Mouse (Mus musculus): ENCODE data around the gene Cplx2. TPM values are rescaled to one million over a fixed set of nuclear protein-coding genes. Genes with fewer than 3 reads are reported as not detected.

The Cplx2 gene
- polyA plus RNA-seq, 1 experiment from 2014 or later = 4.0 TPM

GRCm38 (mm10) chr13:54357420-54357819, 13.7 kb upstream of the Cplx2 start:
- H3K27ac ChIP-seq (ENCODE audit: low read length) = no peak overlapping the region
- H3K27me3 ChIP-seq (ENCODE audit: control insufficient read depth, insufficient read depth, low read length) = no peaks in the 10 kb centered on the region
- H3K36me3 ChIP-seq (ENCODE audit: control insufficient read depth, insufficient read depth, low read length) = no peaks in the 10 kb centered on the region
- no peaks in the 10 kb centered on the region for H3K4me1 ChIP-seq (ENCODE audit: control insufficient read depth, insufficient read depth, low read length)
- ATAC-seq (ENCODE audit: insufficient read depth, low FRiP score) = no peak
- no peak overlapping the region for H3K4me3 ChIP-seq (replicated peaks; ENCODE audit: low read length)
- H3K4me2 ChIP-seq (ENCODE audit: low read depth, low read length) = no peak overlapping the region
- 50% methylated on average over 4 of the region's 4 CpGs for WGBS
- H3K9ac ChIP-seq (ENCODE audit: low read length) = no peak overlapping the region
- no peaks in the 10 kb centered on the region for H3K9me3 ChIP-seq (replicated peaks; ENCODE audit: control insufficient read depth, low read length)

- Histone ChIP-seq H3K4me2 (ENCODE audit: low read depth, low read length) (no peak overlapping the region), H3K9me3 (replicated peaks; ENCODE audit: control insufficient read depth, low read length) (no peaks in the 10 kb centered on the region), H3K9ac (ENCODE audit: low read length) (no peak overlapping the region), H3K4me3 (replicated peaks; ENCODE audit: low read length) (no peak overlapping the region), H3K27ac (ENCODE audit: low read length) (no peak overlapping the region), H3K27me3 (ENCODE audit: control insufficient read depth, insufficient read depth, low read length) (no peaks in the 10 kb centered on the region), H3K4me1 (ENCODE audit: control insufficient read depth, insufficient read depth, low read length) (no peaks in the 10 kb centered on the region), H3K36me3 (ENCODE audit: control insufficient read depth, insufficient read depth, low read length) (no peaks in the 10 kb centered on the region)
- ATAC-seq (ENCODE audit: insufficient read depth, low FRiP score) = no peak
- 86% methylated on average over 6 of the region's 6 CpGs for WGBS
Measured at GRCm38 (mm10) chr13:54359181-54359580, 12.0 kb upstream of the Cplx2 start.

- Histone ChIP-seq H3K4me2 (ENCODE audit: low read depth, low read length) (no peak overlapping the region), H3K4me3 (replicated peaks; ENCODE audit: low read length) (no peak overlapping the region), H3K27ac (ENCODE audit: low read length) (no peak overlapping the region), H3K4me1 (ENCODE audit: control insufficient read depth, insufficient read depth, low read length) (no peaks in the 10 kb centered on the region), H3K36me3 (ENCODE audit: control insufficient read depth, insufficient read depth, low read length) (no peaks in the 10 kb centered on the region), H3K9me3 (replicated peaks; ENCODE audit: control insufficient read depth, low read length) (no peaks in the 10 kb centered on the region), H3K27me3 (ENCODE audit: control insufficient read depth, insufficient read depth, low read length) (no peaks in the 10 kb centered on the region), H3K9ac (ENCODE audit: low read length) (no peak overlapping the region)
- WGBS = 83% methylated on average over 7 of the region's 7 CpGs
- no peak for ATAC-seq (ENCODE audit: insufficient read depth, low FRiP score)
Measured at GRCm38 (mm10) chr13:54364686-54365085, 6.5 kb upstream of the Cplx2 start.

GRCm38 (mm10) chr13:54367758-54368157, 3.4 kb upstream of the Cplx2 start:
- H3K27me3 ChIP-seq (ENCODE audit: control insufficient read depth, insufficient read depth, low read length) = peaks cover 3% of the 10 kb centered on the region
- no peak overlapping the region for H3K4me3 ChIP-seq (replicated peaks; ENCODE audit: low read length)
- H3K4me2 ChIP-seq (ENCODE audit: low read depth, low read length) = no peak overlapping the region
- no peak overlapping the region for H3K27ac ChIP-seq (ENCODE audit: low read length)
- H3K9ac ChIP-seq (ENCODE audit: low read length) = no peak overlapping the region
- 73% methylated on average over 6 of the region's 6 CpGs for WGBS
- H3K9me3 ChIP-seq (replicated peaks; ENCODE audit: control insufficient read depth, low read length) = no peaks in the 10 kb centered on the region
- peaks cover 9% of the 10 kb centered on the region for H3K4me1 ChIP-seq (ENCODE audit: control insufficient read depth, insufficient read depth, low read length)
- ATAC-seq (ENCODE audit: insufficient read depth, low FRiP score) = no peak
- no peaks in the 10 kb centered on the region for H3K36me3 ChIP-seq (ENCODE audit: control insufficient read depth, insufficient read depth, low read length)

GRCm38 (mm10) chr13:54368181-54368580, 3.0 kb upstream of the Cplx2 start:
- Histone ChIP-seq H3K27ac (ENCODE audit: low read length) (no peak overlapping the region), H3K4me3 (replicated peaks; ENCODE audit: low read length) (no peak overlapping the region), H3K4me1 (ENCODE audit: control insufficient read depth, insufficient read depth, low read length) (peaks cover 9% of the 10 kb centered on the region), H3K27me3 (ENCODE audit: control insufficient read depth, insufficient read depth, low read length) (peaks cover 3% of the 10 kb centered on the region), H3K9me3 (replicated peaks; ENCODE audit: control insufficient read depth, low read length) (no peaks in the 10 kb centered on the region), H3K9ac (ENCODE audit: low read length) (no peak overlapping the region), H3K36me3 (ENCODE audit: control insufficient read depth, insufficient read depth, low read length) (no peaks in the 10 kb centered on the region), H3K4me2 (ENCODE audit: low read depth, low read length) (no peak overlapping the region)
- ATAC-seq (ENCODE audit: insufficient read depth, low FRiP score) = no peak
- 75% methylated on average over 9 of the region's 9 CpGs for WGBS

GRCm38 (mm10) chr13:54371387-54372330, 510 bp downstream of the Cplx2 start:
- Histone ChIP-seq H3K27me3 (ENCODE audit: control insufficient read depth, insufficient read depth, low read length) (peaks cover 3% of the 10 kb centered on the region), H3K4me1 (ENCODE audit: control insufficient read depth, insufficient read depth, low read length) (peaks cover 18% of the 10 kb centered on the region), H3K27ac (ENCODE audit: low read length) (peak overlapping the region; percentile 17; the same call in 1 of the 2 replicates), H3K4me3 (replicated peaks; ENCODE audit: low read length) (peak overlapping the region; percentile 36), H3K4me2 (ENCODE audit: low read depth, low read length) (peak overlapping the region; percentile 54), H3K9ac (ENCODE audit: low read length) (no peak overlapping the region), H3K36me3 (ENCODE audit: control insufficient read depth, insufficient read depth, low read length) (no peaks in the 10 kb centered on the region), H3K9me3 (replicated peaks; ENCODE audit: control insufficient read depth, low read length) (no peaks in the 10 kb centered on the region)
- WGBS = under 1% methylated on average over 57 of the region's 59 CpGs
- peak; percentile 88 for ATAC-seq (ENCODE audit: insufficient read depth, low FRiP score)

GRCm38 (mm10) chr13:54372665-54373064, 1.5 kb downstream of the Cplx2 start:
- Histone ChIP-seq H3K9me3 (replicated peaks; ENCODE audit: control insufficient read depth, low read length) (no peaks in the 10 kb centered on the region), H3K27ac (ENCODE audit: low read length) (no peak overlapping the region), H3K4me2 (ENCODE audit: low read depth, low read length) (no peak overlapping the region), H3K36me3 (ENCODE audit: control insufficient read depth, insufficient read depth, low read length) (no peaks in the 10 kb centered on the region), H3K4me3 (replicated peaks; ENCODE audit: low read length) (no peak overlapping the region), H3K27me3 (ENCODE audit: control insufficient read depth, insufficient read depth, low read length) (peaks cover 3% of the 10 kb centered on the region), H3K4me1 (ENCODE audit: control insufficient read depth, insufficient read depth, low read length) (peaks cover 21% of the 10 kb centered on the region), H3K9ac (ENCODE audit: low read length) (no peak overlapping the region)
- WGBS = 6% methylated on average over 16 of the region's 16 CpGs
- ATAC-seq (ENCODE audit: insufficient read depth, low FRiP score) = no peak

- Histone ChIP-seq H3K9me3 (replicated peaks; ENCODE audit: control insufficient read depth, low read length) (no peaks in the 10 kb centered on the region; the same call in 1 of the 2 replicates), H3K4me3 (replicated peaks; ENCODE audit: low read length) (no peak overlapping the region), H3K4me1 (ENCODE audit: control insufficient read depth, insufficient read depth, low read length) (peaks cover 21% of the 10 kb centered on the region), H3K9ac (ENCODE audit: low read length) (no peak overlapping the region), H3K27me3 (ENCODE audit: control insufficient read depth, insufficient read depth, low read length) (peaks cover 3% of the 10 kb centered on the region), H3K4me2 (ENCODE audit: low read depth, low read length) (no peak overlapping the region), H3K36me3 (ENCODE audit: control insufficient read depth, insufficient read depth, low read length) (no peaks in the 10 kb centered on the region), H3K27ac (ENCODE audit: low read length) (no peak overlapping the region)
- WGBS = 42% methylated on average over 9 of the region's 9 CpGs
- ATAC-seq (ENCODE audit: insufficient read depth, low FRiP score) = no peak
Measured at GRCm38 (mm10) chr13:54374106-54374706, 3.1 kb downstream of the Cplx2 start.

Data from stomach, embryonic 16.5 days (tissue).